Mouse (Mus musculus): ENCODE results near the gene Golt1a. TPM values are rescaled to one million over a fixed set of nuclear protein-coding genes. Genes with fewer than 3 reads are reported as not detected.

Gene Golt1a
- total RNA-seq, 1 experiment, result not detected

DNA sequence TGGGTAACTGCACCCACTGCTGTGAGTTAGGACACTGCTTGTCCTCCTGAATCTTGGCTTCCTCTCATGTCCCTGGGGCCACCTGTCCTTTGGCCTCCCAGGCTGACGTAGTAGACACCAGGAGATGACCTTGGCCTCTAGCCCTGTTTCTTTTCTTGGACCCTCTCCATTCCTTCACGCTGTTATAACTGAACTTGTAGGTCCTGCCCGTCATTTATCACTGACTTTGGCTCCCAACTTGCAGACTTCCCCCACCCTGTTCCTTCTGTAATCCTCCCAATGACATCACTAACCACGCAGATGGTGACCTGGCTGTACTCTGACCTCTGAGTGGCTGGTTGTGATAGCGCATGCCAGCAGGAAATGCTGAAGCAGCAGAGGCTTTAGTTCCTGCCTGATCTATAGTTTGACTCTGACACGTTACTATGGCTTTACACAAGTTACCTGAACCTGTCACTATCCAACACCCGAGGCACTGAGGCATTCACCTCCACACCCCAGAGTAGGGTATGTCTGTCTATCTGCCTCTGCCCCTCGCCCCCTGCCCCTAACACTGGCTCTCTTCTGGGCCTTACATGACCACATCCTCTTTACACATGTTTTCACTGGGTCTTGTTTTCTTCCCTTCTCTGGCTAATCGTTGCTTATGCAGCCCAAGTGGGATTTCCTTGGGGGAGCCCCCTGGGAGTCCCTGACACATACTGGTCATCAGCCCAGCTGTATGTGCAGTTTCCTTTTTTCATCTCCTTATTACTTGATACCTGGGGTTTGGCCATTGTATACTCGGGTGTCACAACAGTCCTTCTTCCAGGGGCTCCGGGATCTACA is 38.3 kb downstream of the Golt1a start:
- Histone ChIP-seq H3K4me3 (ENCODE audit: insufficient read depth in 1 of 2, low read depth in 1 of 2, low read length in 2 of 2, poor library complexity in 1 of 2, severe bottlenecking in 1 of 2) (no peak overlapping the region), H3K4me1 (ENCODE audit: control insufficient read depth in 2 of 2, insufficient read depth in 2 of 2, low read length in 2 of 2, poor library complexity in 1 of 2) (peaks cover 0 to 6% of the 10 kb centered on the region in 2 experiments; a peak in 1 of 4 replicates), H3K9ac (ENCODE audit: insufficient read depth, low read depth, low read length, poor library complexity, severe bottlenecking) (no peak overlapping the region), H3K27ac (ENCODE audit: insufficient read depth, low read depth, low read length, poor library complexity, severe bottlenecking) (no peak overlapping the region), H3K9me3 (ENCODE audit: control insufficient read depth, insufficient read depth, low read depth, low read length) (no peaks in the 10 kb centered on the region), H3K36me3 (ENCODE audit: control insufficient read depth, insufficient read depth, low read length, poor library complexity, severe bottlenecking) (no peaks in the 10 kb centered on the region)
- TF ChIP-seq ZC3H11A (IDR thresholded peaks at IDR 0.05; ENCODE audit: borderline replicate concordance, low read depth, low read length) (no peak), MAFK (IDR thresholded peaks at IDR 0.05; ENCODE audit: insufficient read depth, low read depth, low read length) (peak; percentile 16; the same call in 1 of the 2 replicates)
- no peak for DNase-seq (ENCODE audit: low read depth, low spot score)
- in situ Hi-C loops (cut with MboI; ENCODE audit: low sequenced_read_pairs in 2 of 2, unreplicated experiment in 2 of 2), result no loop called here

DNA sequence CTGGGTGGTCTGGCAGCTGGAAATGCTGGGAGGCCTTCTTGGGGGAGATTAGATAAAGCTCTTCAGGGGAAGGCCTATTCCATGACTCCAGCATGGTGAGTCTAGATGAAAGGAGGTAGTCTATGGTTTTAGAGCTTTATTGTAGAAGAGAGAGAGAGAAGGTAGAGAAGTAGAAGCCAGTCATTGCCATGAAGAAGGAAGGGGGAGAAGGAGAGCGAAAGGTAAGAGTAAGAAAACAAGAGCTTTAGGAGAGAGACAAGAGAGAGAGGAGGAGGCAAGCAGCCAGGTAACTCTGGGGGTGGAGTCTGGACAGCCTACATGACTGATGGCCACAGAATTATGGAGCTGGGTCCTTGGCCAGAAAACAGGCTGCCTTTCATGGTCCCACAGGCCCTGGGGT is 40.6 kb downstream of the Golt1a start, which contains the start of gene Ren1:
Ren1 (plus strand) TSS at position 301 of the 400 bp plus-strand sequence.
- DNase-seq (ENCODE audit: low read depth, low spot score), result no peak
- in situ Hi-C loops (cut with MboI; ENCODE audit: low sequenced_read_pairs in 2 of 2, unreplicated experiment in 2 of 2), result loop anchor here (5.0 to 25.0 kb wide), 3 partner anchors 33 to 188 kb away; partner anchors contain the start of gene Plekha6 (in 1 of the 2)
- Histone ChIP-seq H3K36me3 (ENCODE audit: control insufficient read depth, insufficient read depth, low read length, poor library complexity, severe bottlenecking) (no peaks in the 10 kb centered on the region), H3K4me3 (ENCODE audit: insufficient read depth in 1 of 2, low read depth in 1 of 2, low read length in 2 of 2, poor library complexity in 1 of 2, severe bottlenecking in 1 of 2) (no peak within 1 kb of the TSS), H3K9me3 (ENCODE audit: control insufficient read depth, insufficient read depth, low read depth, low read length) (no peaks in the 10 kb centered on the region), H3K27ac (ENCODE audit: insufficient read depth, low read depth, low read length, poor library complexity, severe bottlenecking) (no peak within 1 kb of the TSS), H3K9ac (ENCODE audit: insufficient read depth, low read depth, low read length, poor library complexity, severe bottlenecking) (no peak within 1 kb of the TSS), H3K4me1 (ENCODE audit: control insufficient read depth in 2 of 2, insufficient read depth in 2 of 2, low read length in 2 of 2, poor library complexity in 1 of 2) (peaks cover 0 to 6% of the 10 kb centered on the region in 2 experiments; a peak in 1 of 4 replicates)
- no peak for TF ChIP-seq ZNF384 (IDR thresholded peaks at IDR 0.05; ENCODE audit: low read depth, low read length)
- TF ChIP-seq ZC3H11A (IDR thresholded peaks at IDR 0.05; ENCODE audit: borderline replicate concordance, low read depth, low read length), result no peak

DNA sequence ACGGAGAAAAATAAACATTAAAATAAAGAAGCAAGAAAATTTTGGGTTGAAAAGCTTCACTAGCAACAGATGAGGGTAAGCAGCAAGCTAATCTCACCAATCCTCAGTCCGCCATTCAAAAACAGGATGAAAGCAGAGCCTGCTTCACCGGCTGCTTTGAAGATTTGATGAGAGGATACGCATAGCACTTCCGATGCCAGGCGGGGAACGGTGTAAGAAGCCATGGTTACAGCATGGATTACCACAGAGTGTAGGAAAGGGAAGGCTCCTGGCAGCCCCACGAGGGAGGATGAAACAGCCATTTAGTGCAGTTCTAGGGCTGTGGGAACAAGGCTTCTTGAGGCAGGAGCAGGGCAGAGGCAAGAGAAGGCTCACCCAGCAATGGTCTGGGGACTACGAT is 42.2 kb downstream of the Golt1a start:
- DNase-seq (ENCODE audit: low read depth, low spot score), result no peak
- TF ChIP-seq HCFC1 (IDR thresholded peaks at IDR 0.05; ENCODE audit: borderline replicate concordance, insufficient read depth, low read length) (no peak), ZNF384 (IDR thresholded peaks at IDR 0.05; ENCODE audit: low read depth, low read length) (no peak), ZC3H11A (IDR thresholded peaks at IDR 0.05; ENCODE audit: borderline replicate concordance, low read depth, low read length) (no peak)
- H3K36me3 ChIP-seq (ENCODE audit: control insufficient read depth, insufficient read depth, low read length, poor library complexity, severe bottlenecking), result no peaks in the 10 kb centered on the region
- no peak overlapping the region for H3K9ac ChIP-seq (ENCODE audit: insufficient read depth, low read depth, low read length, poor library complexity, severe bottlenecking)
- H3K9me3 ChIP-seq (ENCODE audit: control insufficient read depth, insufficient read depth, low read depth, low read length), result no peaks in the 10 kb centered on the region
- no peak overlapping the region for H3K4me3 ChIP-seq (ENCODE audit: insufficient read depth in 1 of 2, low read depth in 1 of 2, low read length in 2 of 2, poor library complexity in 1 of 2, severe bottlenecking in 1 of 2)
- in situ Hi-C loops (cut with MboI; ENCODE audit: low sequenced_read_pairs in 2 of 2, unreplicated experiment in 2 of 2), result loop anchor here (5.0 to 25.0 kb wide), 3 partner anchors 34 to 189 kb away; partner anchors contain the start of gene Plekha6 (in 1 of the 2)
- no peak overlapping the region for H3K27ac ChIP-seq (ENCODE audit: insufficient read depth, low read depth, low read length, poor library complexity, severe bottlenecking)
- peaks cover 0 to 9% of the 10 kb centered on the region in 2 experiments; a peak in 1 of 4 replicates for H3K4me1 ChIP-seq (ENCODE audit: control insufficient read depth in 2 of 2, insufficient read depth in 2 of 2, low read length in 2 of 2, poor library complexity in 1 of 2)

DNA sequence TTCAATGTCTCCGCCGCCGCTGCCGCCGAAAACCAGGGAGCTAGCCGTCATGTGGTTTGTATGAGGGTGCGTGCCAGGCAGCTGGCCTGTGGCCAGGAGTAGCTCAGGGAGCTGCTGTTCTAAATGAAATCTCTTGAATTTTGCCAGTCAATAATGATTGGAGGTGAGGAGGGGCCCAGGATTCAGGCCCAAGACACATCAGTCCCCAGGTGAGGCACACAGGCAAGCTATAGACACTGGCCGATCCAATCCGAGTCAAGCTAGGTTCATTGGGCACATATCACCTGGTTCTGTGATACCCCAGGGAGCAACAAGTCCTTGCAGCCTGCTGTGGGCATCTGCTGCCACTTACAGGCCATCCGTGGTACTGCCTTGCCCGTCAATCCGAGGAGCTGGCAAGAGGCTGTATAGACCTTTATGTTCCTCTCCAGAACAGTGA is 43.8 kb downstream of the Golt1a start:
- H3K4me3 ChIP-seq (ENCODE audit: insufficient read depth in 1 of 2, low read depth in 1 of 2, low read length in 2 of 2, poor library complexity in 1 of 2, severe bottlenecking in 1 of 2), result no peak overlapping the region
- TF ChIP-seq CHD2 (IDR thresholded peaks at IDR 0.05; ENCODE audit: low read depth, low read length) (no peak), ZC3H11A (IDR thresholded peaks at IDR 0.05; ENCODE audit: borderline replicate concordance, low read depth, low read length) (peak; percentile 86)
- H3K9me3 ChIP-seq (ENCODE audit: control insufficient read depth, insufficient read depth, low read depth, low read length), result no peaks in the 10 kb centered on the region
- no peak overlapping the region for H3K9ac ChIP-seq (ENCODE audit: insufficient read depth, low read depth, low read length, poor library complexity, severe bottlenecking)
- no peak overlapping the region for H3K27ac ChIP-seq (ENCODE audit: insufficient read depth, low read depth, low read length, poor library complexity, severe bottlenecking)
- no peaks in the 10 kb centered on the region for H3K36me3 ChIP-seq (ENCODE audit: control insufficient read depth, insufficient read depth, low read length, poor library complexity, severe bottlenecking)
- in situ Hi-C loops (cut with MboI; ENCODE audit: low sequenced_read_pairs in 2 of 2, unreplicated experiment in 2 of 2), result loop anchor here (5.0 to 25.0 kb wide), 3 partner anchors 36 to 191 kb away; partner anchors contain the start of gene Plekha6 (in 1 of the 2)
- peak; percentile 84 for DNase-seq (ENCODE audit: low read depth, low spot score)
- peaks cover 0 to 4% of the 10 kb centered on the region in 2 experiments; a peak in 1 of 4 replicates for H3K4me1 ChIP-seq (ENCODE audit: control insufficient read depth in 2 of 2, insufficient read depth in 2 of 2, low read length in 2 of 2, poor library complexity in 1 of 2)

Measured in ES-E14 (cell line).